Mouse (Mus musculus): Measurements from ENCODE around the gene C9orf72. TPM values are rescaled to one million over a fixed set of nuclear protein-coding genes. Genes with fewer than 3 reads are reported as not detected.

C9orf72 gene
- polyA plus RNA-seq, 1 experiment from 2014 or later: 2.7 TPM

DNA sequence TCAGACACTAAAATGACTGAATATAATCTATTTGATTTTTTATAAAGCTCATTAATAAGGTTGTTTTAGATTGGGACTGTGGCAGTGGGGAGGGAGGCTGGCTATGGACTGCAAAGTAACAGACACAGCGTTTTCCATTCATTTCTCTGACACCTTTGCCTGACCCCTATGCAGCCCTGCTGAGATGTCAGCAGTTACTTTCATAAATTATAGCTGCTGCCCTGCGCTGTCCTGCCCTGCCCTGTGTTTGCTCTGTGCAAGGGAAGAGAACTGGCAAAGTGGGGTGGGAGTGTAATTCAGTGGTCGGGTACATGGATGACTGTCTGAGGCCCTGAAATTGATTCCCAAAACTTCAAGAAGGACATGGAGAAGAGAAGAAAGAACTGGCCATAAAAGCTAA, 71.9 kb downstream of the C9orf72 start:
- 54% methylated on average over 3 of the region's 3 CpGs for WGBS (ENCODE audit: insufficient replicate concordance)
- H3K4me2 ChIP-seq: no peak overlapping the region
- H3K27me3 ChIP-seq: peaks cover 19% of the 10 kb centered on the region
- H3K9ac ChIP-seq: no peak overlapping the region
- no peak overlapping the region for H3K27ac ChIP-seq
- no peaks in the 10 kb centered on the region for H3K9me3 ChIP-seq (replicated peaks)
- no peaks in the 10 kb centered on the region for H3K36me3 ChIP-seq
- ATAC-seq (ENCODE audit: low read depth): no peak
- no peak overlapping the region for H3K4me3 ChIP-seq (replicated peaks)
- DNase-seq: no peak
- H3K4me1 ChIP-seq (replicated peaks): peaks cover 18% of the 10 kb centered on the region

DNA sequence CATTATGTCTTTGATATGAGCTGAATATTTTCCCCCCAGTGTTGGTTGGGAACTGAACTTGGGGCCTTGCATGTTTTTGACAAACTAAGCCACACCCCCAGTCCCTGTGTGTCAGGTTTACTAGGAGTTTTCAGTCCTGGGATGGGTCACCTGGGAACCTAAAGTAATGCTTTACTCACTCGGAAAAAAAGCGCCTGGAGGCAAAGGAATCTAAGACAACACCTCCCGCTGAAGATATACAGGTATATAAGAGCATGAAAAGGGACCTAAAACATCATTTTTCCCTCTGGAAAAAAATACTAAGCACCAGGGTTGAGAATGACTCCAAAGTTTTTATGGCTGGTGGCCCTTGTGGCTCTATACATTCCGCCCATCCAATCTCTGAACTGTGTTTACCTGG, 74.2 kb downstream of the C9orf72 start, which contains the start of gene Ifnk:
Ifnk (plus strand) TSS at position 301 of the 400 bp plus-strand sequence.
- 71% methylated on average over 4 of the region's 4 CpGs for WGBS (ENCODE audit: insufficient replicate concordance)
- ATAC-seq (ENCODE audit: low read depth) (no peak), DNase-seq (no peak)
- no peak within 1 kb of the TSS for H3K27ac ChIP-seq
- H3K4me2 ChIP-seq: no peak within 1 kb of the TSS
- no peak within 1 kb of the TSS for H3K9ac ChIP-seq
- H3K4me3 ChIP-seq (replicated peaks): no peak within 1 kb of the TSS
- H3K36me3 ChIP-seq: no peaks in the 10 kb centered on the region
- H3K4me1 ChIP-seq (replicated peaks): peaks cover 11% of the 10 kb centered on the region
- peaks cover 15% of the 10 kb centered on the region for H3K27me3 ChIP-seq
- no peaks in the 10 kb centered on the region for H3K9me3 ChIP-seq (replicated peaks)

DNA sequence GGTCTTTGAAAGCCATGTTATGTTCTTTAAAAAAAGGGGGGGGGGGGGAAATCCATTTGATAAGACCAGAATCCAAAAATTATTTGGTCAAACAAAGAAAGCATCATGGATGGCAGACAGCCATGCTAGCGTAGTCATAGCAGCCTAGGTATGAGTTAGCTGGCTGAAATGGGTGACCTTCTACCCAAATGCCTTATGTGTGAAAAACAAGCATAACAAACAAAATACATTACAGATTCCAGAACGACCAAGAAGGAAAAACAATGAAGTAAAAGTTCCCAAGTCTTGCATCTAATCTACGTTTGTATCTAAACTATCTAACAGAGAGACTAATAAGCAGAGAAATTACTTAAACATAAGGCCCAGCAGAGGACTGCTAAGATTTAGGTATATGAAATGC, 75.3 kb downstream of the C9orf72 start:
- Histone ChIP-seq H3K36me3 (no peaks in the 10 kb centered on the region), H3K9ac (no peak overlapping the region), H3K4me1 (replicated peaks) (peaks cover 4% of the 10 kb centered on the region), H3K9me3 (replicated peaks) (no peaks in the 10 kb centered on the region), H3K4me3 (replicated peaks) (no peak overlapping the region), H3K4me2 (no peak overlapping the region), H3K27me3 (peaks cover 10% of the 10 kb centered on the region), H3K27ac (no peak overlapping the region)
- WGBS (ENCODE audit: insufficient replicate concordance): 60% methylated on average over 3 of the region's 3 CpGs
- ATAC-seq (ENCODE audit: low read depth): no peak
- no peak for DNase-seq

DNA sequence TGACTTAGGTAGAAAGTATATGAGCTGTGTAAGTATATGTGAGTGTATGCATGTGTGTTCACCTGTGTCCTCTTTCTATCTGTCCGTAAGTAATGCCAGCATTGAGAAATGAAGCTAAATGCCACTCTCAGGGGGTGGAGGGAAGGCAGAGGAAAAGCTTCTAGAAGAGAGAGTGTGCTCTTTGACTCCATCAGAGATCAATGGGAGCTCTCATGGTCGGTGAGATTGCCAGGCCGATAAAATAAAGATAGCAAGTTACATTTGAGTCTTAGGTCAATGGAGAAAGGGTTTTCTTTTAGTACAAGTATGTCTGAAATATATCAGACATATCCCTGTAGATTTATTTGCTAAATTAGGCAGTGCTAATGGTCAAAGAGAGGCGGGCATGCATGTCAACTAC, 77.6 kb downstream of the C9orf72 start:
- Histone ChIP-seq H3K36me3 (no peaks in the 10 kb centered on the region), H3K27ac (no peak overlapping the region), H3K27me3 (no peaks in the 10 kb centered on the region), H3K4me2 (no peak overlapping the region), H3K4me1 (replicated peaks) (no peaks in the 10 kb centered on the region), H3K4me3 (replicated peaks) (no peak overlapping the region), H3K9ac (no peak overlapping the region), H3K9me3 (replicated peaks) (no peaks in the 10 kb centered on the region)
- DNase-seq: no peak
- 68% methylated on average over 4 of the region's 4 CpGs for WGBS (ENCODE audit: insufficient replicate concordance)
- ATAC-seq (ENCODE audit: low read depth): no peak

DNA sequence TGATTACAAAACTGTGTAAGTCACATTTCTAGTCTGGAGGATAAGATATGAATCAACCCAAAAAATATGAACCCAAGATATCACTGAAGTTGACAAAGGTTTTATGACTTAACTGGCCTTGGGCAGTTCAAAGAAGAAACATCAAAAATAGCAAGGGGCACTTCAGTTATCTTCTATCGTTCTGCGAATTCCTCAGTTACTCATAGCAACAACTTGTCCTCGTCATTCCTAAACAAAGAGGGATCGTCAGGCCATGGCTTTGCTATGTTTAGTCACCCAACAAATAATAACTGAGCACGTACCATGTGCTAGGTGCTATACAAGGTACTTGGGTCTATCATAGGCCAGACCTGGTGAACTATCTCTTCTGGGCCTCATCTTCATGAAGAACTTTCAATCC, 79.4 kb downstream of the C9orf72 start:
- H3K4me1 ChIP-seq (replicated peaks): no peaks in the 10 kb centered on the region
- no peak overlapping the region for H3K27ac ChIP-seq
- WGBS (ENCODE audit: insufficient replicate concordance): 76% methylated on average over 5 of the region's 5 CpGs
- H3K36me3 ChIP-seq: no peaks in the 10 kb centered on the region
- H3K9me3 ChIP-seq (replicated peaks): no peaks in the 10 kb centered on the region
- ATAC-seq (ENCODE audit: low read depth): no peak
- no peak for DNase-seq
- no peak overlapping the region for H3K4me3 ChIP-seq (replicated peaks)
- H3K4me2 ChIP-seq: no peak overlapping the region
- no peak overlapping the region for H3K9ac ChIP-seq
- H3K27me3 ChIP-seq: no peaks in the 10 kb centered on the region

DNA sequence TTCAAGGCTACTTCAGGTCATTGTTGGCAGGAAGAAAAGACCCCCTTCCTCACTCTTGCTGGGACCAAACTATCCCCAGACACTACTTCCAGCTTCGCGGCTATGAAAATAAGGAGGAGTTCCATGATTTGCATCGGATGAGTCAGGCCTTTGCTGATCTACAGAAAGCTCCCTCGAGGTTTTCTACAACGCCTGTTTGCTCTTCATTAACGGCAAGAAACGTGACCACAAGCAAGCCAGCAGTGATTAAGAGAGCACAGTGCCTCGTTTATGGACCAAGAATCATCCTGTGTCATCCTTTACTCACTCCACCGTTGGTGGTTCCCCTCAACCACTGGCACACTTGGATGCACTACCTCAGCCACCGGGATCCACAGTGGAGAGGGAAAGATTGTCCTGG, 80.2 kb downstream of the C9orf72 start:
- H3K4me3 ChIP-seq (replicated peaks): no peak overlapping the region
- no peak overlapping the region for H3K4me2 ChIP-seq
- no peak for DNase-seq
- ATAC-seq (ENCODE audit: low read depth): no peak
- H3K9me3 ChIP-seq (replicated peaks): no peaks in the 10 kb centered on the region
- H3K4me1 ChIP-seq (replicated peaks): no peaks in the 10 kb centered on the region
- no peaks in the 10 kb centered on the region for H3K36me3 ChIP-seq
- no peaks in the 10 kb centered on the region for H3K27me3 ChIP-seq
- no peak overlapping the region for H3K27ac ChIP-seq
- 70% methylated on average over 10 of the region's 10 CpGs for WGBS (ENCODE audit: insufficient replicate concordance)
- no peak overlapping the region for H3K9ac ChIP-seq

DNA sequence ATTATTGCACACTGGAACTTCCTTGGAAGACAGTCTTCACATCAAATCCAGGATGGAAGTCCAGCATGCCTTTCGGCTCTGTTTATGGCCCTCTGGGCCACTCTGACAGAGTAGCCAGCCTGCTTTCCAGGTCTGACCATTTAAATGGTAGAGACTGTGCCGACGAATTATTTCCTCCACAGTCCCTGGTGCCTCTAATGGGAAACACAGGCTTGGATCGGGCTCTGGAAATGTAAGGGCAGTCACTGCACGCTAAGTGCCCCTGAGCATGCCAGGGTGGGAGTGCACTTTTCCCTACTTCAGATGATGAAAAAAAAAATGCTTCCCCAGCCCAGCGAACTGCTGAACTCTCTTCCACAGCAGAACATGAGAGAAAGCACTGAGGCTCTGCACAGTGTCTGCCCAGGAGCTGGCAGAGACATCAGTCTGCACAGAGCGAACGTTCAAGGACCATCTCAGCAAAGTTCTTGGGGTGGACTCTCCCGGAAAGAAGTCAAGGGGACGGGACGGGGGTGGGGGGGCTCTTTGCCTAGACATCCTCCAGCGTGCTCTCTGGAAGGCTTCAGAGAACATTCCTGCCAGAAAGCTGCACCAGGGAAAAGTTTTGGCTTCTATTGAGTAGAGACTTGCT, 82.4 kb downstream of the C9orf72 start:
- H3K27me3 ChIP-seq: no peaks in the 10 kb centered on the region
- H3K27ac ChIP-seq: no peak overlapping the region
- H3K9ac ChIP-seq: no peak overlapping the region
- no peak for ATAC-seq (ENCODE audit: low read depth)
- WGBS (ENCODE audit: insufficient replicate concordance): 73% methylated on average over 12 of the region's 12 CpGs
- H3K4me3 ChIP-seq (replicated peaks): no peak overlapping the region
- H3K36me3 ChIP-seq: no peaks in the 10 kb centered on the region
- DNase-seq: no peak
- H3K4me2 ChIP-seq: no peak overlapping the region
- 0 out of 2 replicates have a peak, but pooled peaks cover 4% of the 10 kb centered on the region for H3K4me1 ChIP-seq (replicated peaks)
- H3K9me3 ChIP-seq (replicated peaks): no peaks in the 10 kb centered on the region

Other genes with a start within 250 kb of the C9orf72 start
- gene Ifnk, start 74.1 kb downstream of the C9orf72 start, polyA plus RNA-seq (2015; fragmentation: Nextera tagmentation; extraction: Ambion mirVana): 0.13 and 0.23 TPM in 2 replicates
- 4.2 and 4.9 TPM in 2 replicates for gene Mob3b, start 68.7 kb downstream of the C9orf72 start, polyA plus RNA-seq (2015; fragmentation: Nextera tagmentation; extraction: Ambion mirVana)